Mouse (Mus musculus) embryonic facial prominence, embryonic 11.5 days (tissue): Measurements from ENCODE around the gene Gm20388. TPM values are rescaled to one million over a fixed set of nuclear protein-coding genes. Genes with fewer than 3 reads are reported as not detected.
A peak's percentile ranks its signal among the peaks of the same experiment; 100 is the strongest.

ENCODE experiments used
- ATAC-seq: fragments of 200-750 bp; cut with Nextera tagmentation; replicated peaks from 2 replicates; pipeline ENCODE4 v1.8.0; 2017; ENCODE audit warnings: low read depth; ENCODE audit not compliant: insufficient number of reproducible peaks, low FRiP score, low TSS enrichment
- DNase-seq: peaks from one replicate; pipeline ENCODE4 v3.0.0-alpha.2; 2015; ENCODE audit warnings: low spot score
- H3K27ac ChIP-seq: fragments of 300-500 bp; sonication (generic); replicated peaks from 2 replicates; pipeline ENCODE4 v1.5.1; 2014; ENCODE audit warnings: mild to moderate bottlenecking, low read depth, low read length, control low read depth
- H3K27me3 ChIP-seq: fragments of 300-500 bp; sonication (generic); 2 replicates; pipeline ENCODE4 v1.6.1; 2014; ENCODE audit warnings: mild to moderate bottlenecking, low read length, moderate library complexity, mixed read lengths; ENCODE audit not compliant: control insufficient read depth, insufficient read depth
- H3K36me3 ChIP-seq: fragments of 300-500 bp; sonication (generic); replicated peaks from 2 replicates; pipeline ENCODE4 v1.6.1; 2014; ENCODE audit warnings: low read depth, mild to moderate bottlenecking, low read length, moderate library complexity, mixed read lengths; ENCODE audit not compliant: control insufficient read depth, insufficient read depth
- H3K4me1 ChIP-seq: fragments of 300-500 bp; sonication (generic); 2 replicates; pipeline ENCODE4 v1.6.1; 2014; ENCODE audit warnings: low read length, mixed read lengths; ENCODE audit not compliant: control insufficient read depth, insufficient read depth
- H3K4me2 ChIP-seq: fragments of 300-500 bp; sonication (generic); 2 replicates; pipeline ENCODE4 v1.6.1; 2014; ENCODE audit warnings: low read depth, mild to moderate bottlenecking, control low read depth, low read length, moderate library complexity
- H3K4me3 ChIP-seq: fragments of 300-500 bp; sonication (generic); 2 replicates; pipeline ENCODE4 v1.5.1; 2014; ENCODE audit warnings: low read depth, low read length, control low read depth
- H3K9ac ChIP-seq: fragments of 300-500 bp; sonication (generic); replicated peaks from 2 replicates; pipeline ENCODE4 v1.6.1; 2014; ENCODE audit warnings: mild to moderate bottlenecking, control low read depth, low read length
- H3K9me3 ChIP-seq: fragments of 300-500 bp; sonication (generic); replicated peaks from 2 replicates; pipeline ENCODE4 v1.6.1; 2016; ENCODE audit warnings: mild to moderate bottlenecking, low read length, inconsistent platforms, mixed read lengths; ENCODE audit not compliant: control insufficient read depth
- WGBS: fragments of 180-500 bp; shearing (Covaris S2); extraction: QIAGEN DNeasy Blood & Tissue Kit; methylation state at CpG from one replicate; pipeline ENCODE4 v1.1.7; 2014; 5-methylcytosine and 5-hydroxymethylcytosine counted together
- polyA plus RNA-seq: library from polyadenylated mRNA; unstranded; fragments of >200 nt; fragmentation: Nextera tagmentation; extraction: Ambion mirVana; gene quantifications from 2 replicates; pipeline ENCODE4 v1.2.1, GENCODE M21; 2014

The Gm20388 gene
- polyA plus RNA-seq, 1 experiment from 2014 or later = 3.1 TPM

DNA sequence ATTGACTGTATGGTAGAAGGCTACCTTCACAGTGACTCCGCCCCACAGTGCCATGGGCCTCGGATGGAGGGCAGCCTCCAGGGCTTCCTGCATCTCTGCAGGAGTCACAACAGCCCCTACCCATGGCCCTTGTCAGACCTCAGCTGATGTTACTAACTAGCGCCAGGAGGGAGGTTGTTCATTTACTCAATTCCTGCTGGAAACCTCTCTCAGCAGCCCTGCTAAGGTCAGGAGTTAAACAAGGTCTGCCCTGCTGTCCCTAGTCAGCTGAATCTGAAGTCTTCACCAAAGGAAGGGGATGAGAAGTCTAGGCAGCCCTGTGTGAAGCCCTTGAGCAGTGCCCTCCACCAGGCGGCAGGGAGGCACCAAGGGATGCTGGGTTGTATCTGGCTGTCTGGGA lies 2160.6 kb downstream of the Gm20388 start:
- H3K9ac ChIP-seq = no peak overlapping the region
- no peak overlapping the region for H3K27ac ChIP-seq
- ATAC-seq (no peak), DNase-seq (no peak)
- no peak overlapping the region for H3K4me2 ChIP-seq
- no peak overlapping the region for H3K4me3 ChIP-seq
- WGBS = 58% methylated on average over 4 of the region's 4 CpGs
- no peaks in the 10 kb centered on the region for H3K36me3 ChIP-seq
- H3K4me1 ChIP-seq = no peaks in the 10 kb centered on the region
- H3K9me3 ChIP-seq = no peaks in the 10 kb centered on the region
- no peaks in the 10 kb centered on the region for H3K27me3 ChIP-seq

DNA sequence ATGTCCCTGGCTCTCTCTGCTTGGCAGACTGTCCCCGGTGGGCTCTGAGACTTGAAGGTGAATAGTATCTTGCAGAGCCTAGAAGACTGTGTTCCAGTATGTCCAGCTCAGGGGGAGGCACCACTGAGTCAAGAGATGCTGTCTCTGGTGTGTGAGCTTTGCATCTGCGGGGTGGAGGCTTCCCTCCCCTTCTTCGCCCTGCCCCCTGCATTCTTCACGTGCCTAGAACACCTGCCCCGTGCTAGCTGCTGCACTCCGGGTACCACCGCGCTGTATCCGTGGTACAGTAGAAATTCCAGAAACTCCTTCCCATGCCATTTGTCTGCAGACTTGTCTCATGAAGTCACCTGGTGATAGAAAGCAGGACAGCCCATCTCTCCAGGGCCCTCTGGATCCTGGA lies 2163.3 kb downstream of the Gm20388 start:
- no peaks in the 10 kb centered on the region for H3K4me1 ChIP-seq
- H3K4me2 ChIP-seq = no peak overlapping the region
- no peak overlapping the region for H3K27ac ChIP-seq
- no peaks in the 10 kb centered on the region for H3K9me3 ChIP-seq
- H3K36me3 ChIP-seq = no peaks in the 10 kb centered on the region
- DNase-seq = no peak
- no peak overlapping the region for H3K9ac ChIP-seq
- H3K4me3 ChIP-seq = no peak overlapping the region
- WGBS = 70% methylated on average over 9 of the region's 9 CpGs
- no peaks in the 10 kb centered on the region for H3K27me3 ChIP-seq
- 0 out of 2 replicates have a peak, but pooled peaks have one; percentile 35 for ATAC-seq

DNA sequence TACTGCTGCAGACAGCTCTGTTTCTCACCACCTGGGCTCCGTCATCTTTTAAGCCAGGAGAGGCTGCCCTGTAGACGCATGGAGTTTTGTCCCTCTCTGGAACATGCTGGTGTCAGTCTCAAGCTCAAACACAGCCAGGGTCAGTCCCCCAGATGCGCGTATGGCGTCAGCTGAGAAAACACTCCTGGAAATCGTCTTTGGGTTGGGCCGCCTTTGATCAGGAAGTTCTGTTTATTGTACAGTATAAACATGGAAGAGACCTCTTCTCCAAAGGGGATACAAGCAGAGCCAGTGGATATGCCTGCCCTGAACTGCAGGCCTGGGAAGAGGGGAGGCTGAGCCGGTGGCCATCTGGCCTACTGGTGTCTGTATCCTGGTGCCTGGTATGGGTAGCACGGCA lies 2163.8 kb downstream of the Gm20388 start:
- 64% methylated on average over 9 of the region's 9 CpGs for WGBS
- no peak overlapping the region for H3K9ac ChIP-seq
- ATAC-seq (no peak), DNase-seq (peak; percentile 43)
- H3K9me3 ChIP-seq = no peaks in the 10 kb centered on the region
- H3K4me2 ChIP-seq = no peak overlapping the region
- H3K4me1 ChIP-seq = no peaks in the 10 kb centered on the region
- H3K27me3 ChIP-seq = no peaks in the 10 kb centered on the region
- no peak overlapping the region for H3K4me3 ChIP-seq
- no peaks in the 10 kb centered on the region for H3K36me3 ChIP-seq
- H3K27ac ChIP-seq = no peak overlapping the region

DNA sequence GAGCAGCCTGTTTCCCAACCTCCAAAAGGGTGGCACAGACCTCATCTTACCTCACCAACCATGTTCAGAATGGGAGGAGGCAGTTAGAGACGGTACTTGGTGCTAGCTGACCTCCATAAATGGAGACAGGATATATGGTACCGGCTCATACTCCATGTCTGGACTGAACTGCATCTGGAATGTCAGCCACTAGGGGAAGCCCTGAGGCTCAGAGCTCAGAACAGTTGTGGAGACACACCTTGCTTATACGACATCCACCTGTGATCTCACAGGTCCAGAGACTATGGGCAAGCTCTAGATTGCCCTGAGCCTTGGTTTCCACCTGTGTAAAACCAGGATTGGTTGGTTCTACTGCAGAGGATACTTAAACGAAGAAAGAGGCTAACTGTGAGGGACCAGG lies 2164.3 kb downstream of the Gm20388 start:
- Histone ChIP-seq H3K4me1 (no peaks in the 10 kb centered on the region), H3K27me3 (no peaks in the 10 kb centered on the region), H3K36me3 (no peaks in the 10 kb centered on the region), H3K27ac (no peak overlapping the region), H3K4me2 (no peak overlapping the region), H3K9me3 (no peaks in the 10 kb centered on the region), H3K9ac (no peak overlapping the region), H3K4me3 (no peak overlapping the region)
- ATAC-seq = no peak
- WGBS = 82% methylated on average over 4 of the region's 4 CpGs
- no peak for DNase-seq

DNA sequence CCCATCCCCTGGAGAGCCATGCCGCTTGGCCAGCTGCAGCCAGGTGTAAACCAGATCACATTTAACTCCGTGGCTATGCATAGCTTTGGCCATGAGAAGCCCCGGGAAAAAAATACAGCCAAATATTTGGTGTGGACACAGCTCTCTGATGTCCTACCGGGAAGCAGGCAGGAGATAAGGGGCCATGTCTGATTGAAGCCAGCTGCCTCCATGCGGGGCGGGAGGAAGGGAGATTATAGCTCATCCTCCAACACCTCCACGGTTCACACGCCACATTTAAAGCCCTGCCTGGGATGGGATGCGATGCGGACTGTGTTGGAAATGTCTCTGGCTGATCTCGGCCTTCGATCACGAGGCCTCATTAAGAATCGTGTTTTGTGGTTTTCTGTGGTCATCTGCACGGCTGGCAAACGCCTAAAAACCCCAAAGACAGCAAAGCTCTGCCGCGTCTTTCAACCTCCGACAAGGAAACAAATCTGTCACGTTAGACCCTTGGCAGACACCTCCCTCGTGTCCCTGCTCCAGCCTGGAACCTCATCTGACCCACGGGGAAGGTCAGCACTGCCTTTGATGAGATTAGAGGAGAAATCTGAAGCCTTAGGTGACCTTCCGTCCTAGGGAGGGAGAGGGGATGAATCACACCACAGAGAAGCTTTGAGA lies 2165.7 kb downstream of the Gm20388 start:
- Histone ChIP-seq H3K27me3 (no peaks in the 10 kb centered on the region), H3K9ac (no peak overlapping the region), H3K27ac (no peak overlapping the region), H3K4me1 (no peaks in the 10 kb centered on the region), H3K36me3 (no peaks in the 10 kb centered on the region), H3K4me2 (no peak overlapping the region), H3K4me3 (no peak overlapping the region), H3K9me3 (no peaks in the 10 kb centered on the region)
- WGBS = 40% methylated on average over 23 of the region's 23 CpGs
- DNase-seq (no peak), ATAC-seq (no peak)

DNA sequence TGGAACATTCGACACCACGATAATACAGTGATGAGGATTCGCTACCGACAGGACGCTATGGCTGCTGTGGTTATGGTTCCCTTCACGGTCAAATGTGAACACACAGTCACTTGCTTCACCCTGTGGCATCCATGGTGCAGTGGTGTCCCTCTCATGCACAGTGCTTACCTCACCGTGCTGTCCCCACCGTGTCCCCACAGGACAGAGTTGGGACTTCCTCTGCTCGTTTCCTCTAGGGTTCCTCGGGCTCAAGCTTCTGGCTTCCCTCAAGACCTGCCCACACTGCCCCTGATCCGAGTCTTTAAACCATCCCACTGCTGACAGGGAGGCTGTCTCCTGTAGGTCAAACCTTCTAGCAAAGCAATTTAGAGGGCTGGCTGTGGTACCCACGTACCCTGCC lies 2167.7 kb downstream of the Gm20388 start:
- DNase-seq = no peak
- 89% methylated on average over 12 of the region's 12 CpGs for WGBS
- Histone ChIP-seq H3K27me3 (no peaks in the 10 kb centered on the region), H3K36me3 (no peaks in the 10 kb centered on the region), H3K4me2 (no peak overlapping the region), H3K9ac (no peak overlapping the region), H3K4me1 (no peaks in the 10 kb centered on the region), H3K27ac (no peak overlapping the region), H3K9me3 (no peaks in the 10 kb centered on the region), H3K4me3 (no peak overlapping the region)
- no peak for ATAC-seq

DNA sequence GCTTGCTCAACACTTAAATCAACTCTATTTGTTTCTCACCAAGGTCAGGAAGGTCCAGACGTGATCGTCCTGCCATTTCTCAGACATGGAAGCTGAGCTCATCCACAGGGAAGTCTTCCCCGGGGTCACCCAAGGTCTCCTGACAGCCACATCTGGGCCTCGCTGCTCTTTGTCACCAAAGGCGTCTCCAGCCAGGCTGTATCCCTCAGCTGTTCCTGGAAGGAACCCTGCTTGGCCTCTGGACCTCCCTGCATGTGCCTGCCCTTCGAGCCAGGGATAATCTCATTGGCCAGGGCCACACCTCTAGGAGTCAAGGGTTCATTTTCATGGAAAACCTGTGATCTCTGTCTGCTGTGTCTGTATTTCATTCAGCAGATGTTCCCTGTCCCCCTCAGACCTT lies 2168.5 kb downstream of the Gm20388 start:
- Histone ChIP-seq H3K36me3 (no peaks in the 10 kb centered on the region), H3K4me3 (no peak overlapping the region), H3K9ac (no peak overlapping the region), H3K9me3 (no peaks in the 10 kb centered on the region), H3K27me3 (no peaks in the 10 kb centered on the region), H3K4me2 (no peak overlapping the region), H3K27ac (no peak overlapping the region), H3K4me1 (no peaks in the 10 kb centered on the region)
- 55% methylated on average over 6 of the region's 6 CpGs for WGBS
- DNase-seq (no peak), ATAC-seq (no peak)

DNA sequence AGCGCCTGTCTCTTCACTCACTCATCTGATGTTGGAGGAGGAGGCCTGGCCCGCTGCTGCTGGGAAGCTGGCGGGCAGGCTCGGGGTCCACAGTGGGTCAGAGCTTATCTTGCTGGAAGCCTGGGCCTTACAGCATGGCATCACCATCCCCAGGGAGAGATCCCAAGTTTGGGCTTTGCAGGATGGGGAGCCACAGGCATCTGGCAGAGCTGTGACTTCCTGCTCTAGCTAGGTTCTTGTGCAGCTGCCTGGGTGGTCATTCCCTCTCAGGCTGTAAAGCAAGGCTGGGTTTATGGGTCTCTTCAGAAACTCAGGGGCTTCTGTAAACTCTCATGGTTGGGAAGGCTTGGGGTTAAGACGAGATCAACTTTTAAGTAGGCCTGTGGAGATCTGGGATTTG lies 2169.7 kb downstream of the Gm20388 start:
- Histone ChIP-seq H3K9ac (no peak overlapping the region), H3K4me2 (no peak overlapping the region), H3K4me1 (no peaks in the 10 kb centered on the region), H3K27me3 (no peaks in the 10 kb centered on the region), H3K4me3 (no peak overlapping the region), H3K27ac (no peak overlapping the region), H3K36me3 (no peaks in the 10 kb centered on the region), H3K9me3 (no peaks in the 10 kb centered on the region)
- DNase-seq = no peak
- no peak for ATAC-seq
- 50% methylated on average over 5 of the region's 5 CpGs for WGBS
